Mouse (Mus musculus): ENCODE results near the gene Mafk. TPM values are rescaled to one million over a fixed set of nuclear protein-coding genes. Genes with fewer than 3 reads are reported as not detected.
A peak's percentile ranks its signal among the peaks of the same experiment; 100 is the strongest.

Gene Mafk
- polyA plus RNA-seq, 1 experiment from 2014 or later: 22.3 TPM

DNA sequence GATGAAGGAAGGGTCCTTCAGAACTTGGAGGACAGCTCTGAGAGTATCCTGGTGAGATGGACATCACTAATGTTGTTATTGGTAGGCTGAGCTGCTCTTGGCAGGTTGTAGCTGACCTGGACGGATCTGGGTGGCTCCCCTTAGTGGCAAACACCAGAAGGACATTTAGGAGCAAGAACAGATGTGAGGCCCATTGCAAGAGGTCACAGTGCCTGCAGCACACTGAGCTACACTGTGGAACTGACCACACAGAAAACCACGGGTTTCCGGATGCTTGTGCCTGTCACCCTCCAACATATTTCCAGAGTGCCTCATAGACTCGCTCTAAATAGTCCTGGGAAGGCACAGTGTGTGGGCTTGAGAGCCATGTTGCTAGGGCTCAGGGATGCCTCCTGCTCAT lies 1.8 kb upstream of the Mafk start:
- Histone ChIP-seq H3K79me2 (ENCODE audit: inconsistent target) (peaks cover 28% of the 10 kb centered on the region), H3K4me3 (ENCODE audit: inconsistent target) (no peak overlapping the region), H3K27ac (peak overlapping the region; percentile 31), H3K36me3 (ENCODE audit: inconsistent target) (no peaks in the 10 kb centered on the region)
- 8% methylated on average over 4 of the region's 4 CpGs for WGBS (ENCODE audit: missing documents)

GRCm38 (mm10) chr5:139792159-139792775 lies 954 bp downstream of the Mafk start:
- Histone ChIP-seq H3K27ac (peak overlapping the region; percentile 72), H3K79me2 (ENCODE audit: inconsistent target) (peaks cover 56% of the 10 kb centered on the region), H3K36me3 (ENCODE audit: inconsistent target) (peaks cover 6% of the 10 kb centered on the region; the same call in 1 of the 2 replicates), H3K4me3 (ENCODE audit: inconsistent target) (peak overlapping the region; percentile 83)
- 2% methylated on average over 11 of the region's 11 CpGs for WGBS (ENCODE audit: missing documents)

GRCm38 (mm10) chr5:139792966-139793337 lies 1.6 kb downstream of the Mafk start:
- Histone ChIP-seq H3K4me3 (ENCODE audit: inconsistent target) (peak overlapping the region; percentile 83), H3K27ac (peak overlapping the region; percentile 72), H3K36me3 (ENCODE audit: inconsistent target) (peaks cover 12% of the 10 kb centered on the region; the same call in 1 of the 2 replicates), H3K79me2 (ENCODE audit: inconsistent target) (peaks cover 63% of the 10 kb centered on the region)
- WGBS (ENCODE audit: missing documents): 6% methylated on average over 3 of the region's 3 CpGs

DNA sequence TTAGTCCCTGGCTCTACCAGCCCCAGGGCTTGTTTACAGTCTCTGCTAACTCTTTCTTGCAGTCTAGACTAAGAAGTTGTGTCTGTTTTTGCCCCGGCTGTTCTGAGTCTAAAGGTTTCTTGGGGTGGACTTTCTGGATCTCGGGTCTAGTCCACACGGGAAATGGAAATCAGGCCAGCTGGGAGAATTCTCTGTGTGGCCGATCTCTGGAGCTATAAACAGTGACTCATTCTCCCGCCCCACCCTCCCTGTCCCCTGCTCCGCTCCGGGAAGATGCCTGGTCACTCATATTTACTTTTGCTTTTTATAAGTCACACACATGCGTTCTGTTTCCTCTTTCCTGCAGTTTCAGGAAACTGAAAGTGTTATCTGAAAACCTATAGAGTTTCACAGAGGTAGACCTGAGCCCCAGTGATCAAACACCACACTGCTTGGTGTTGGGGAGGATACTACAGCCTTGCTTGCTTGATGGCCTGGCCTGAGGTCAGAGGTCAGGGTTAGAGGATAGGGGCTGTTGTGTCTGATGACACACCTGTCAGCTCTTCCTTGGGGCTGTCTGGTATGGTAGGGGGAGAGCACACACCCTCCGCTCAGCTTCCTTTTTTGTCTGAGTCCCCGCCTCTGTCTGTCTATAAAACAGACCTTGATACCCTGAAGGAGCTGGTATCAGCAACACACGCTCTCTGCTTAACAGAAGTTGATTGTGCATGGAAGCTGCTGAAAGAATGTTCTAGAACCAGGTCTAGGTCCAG lies 2.2 kb downstream of the Mafk start:
- H3K4me3 ChIP-seq (ENCODE audit: inconsistent target): peak overlapping the region; percentile 83
- peak overlapping the region; percentile 72 for H3K27ac ChIP-seq
- H3K36me3 ChIP-seq (ENCODE audit: inconsistent target): peaks cover 15% of the 10 kb centered on the region; the same call in 1 of the 2 replicates
- WGBS (ENCODE audit: missing documents): 7% methylated on average over 11 of the region's 11 CpGs
- H3K79me2 ChIP-seq (ENCODE audit: inconsistent target): peaks cover 69% of the 10 kb centered on the region

DNA sequence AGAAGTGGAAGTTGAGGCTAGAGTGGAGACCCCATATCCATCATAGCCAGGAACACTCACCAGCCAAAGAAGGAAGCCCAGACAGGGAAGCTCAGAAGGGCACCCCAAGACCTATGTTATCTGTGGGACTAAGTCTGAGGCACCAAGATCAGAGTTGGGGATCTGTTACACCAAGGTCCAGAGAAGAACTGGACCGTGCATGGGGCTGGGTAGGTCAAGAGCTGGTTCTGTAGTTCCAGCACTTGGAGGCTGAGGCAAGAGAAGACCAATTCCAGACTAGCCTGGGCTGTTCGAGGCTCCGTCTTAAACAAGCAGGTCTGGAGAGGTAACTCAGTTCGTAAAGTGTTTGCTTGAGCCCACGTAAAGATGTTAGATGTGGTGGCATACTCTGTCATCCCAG lies 2.8 kb downstream of the Mafk start:
- 77% methylated on average over 5 of the region's 5 CpGs for WGBS (ENCODE audit: missing documents)
- Histone ChIP-seq H3K4me3 (ENCODE audit: inconsistent target) (peak overlapping the region; percentile 83; the same call in 1 of the 2 replicates), H3K36me3 (ENCODE audit: inconsistent target) (peaks cover 15% of the 10 kb centered on the region; the same call in 1 of the 2 replicates), H3K79me2 (ENCODE audit: inconsistent target) (peaks cover 75% of the 10 kb centered on the region), H3K27ac (peak overlapping the region; percentile 72)

DNA sequence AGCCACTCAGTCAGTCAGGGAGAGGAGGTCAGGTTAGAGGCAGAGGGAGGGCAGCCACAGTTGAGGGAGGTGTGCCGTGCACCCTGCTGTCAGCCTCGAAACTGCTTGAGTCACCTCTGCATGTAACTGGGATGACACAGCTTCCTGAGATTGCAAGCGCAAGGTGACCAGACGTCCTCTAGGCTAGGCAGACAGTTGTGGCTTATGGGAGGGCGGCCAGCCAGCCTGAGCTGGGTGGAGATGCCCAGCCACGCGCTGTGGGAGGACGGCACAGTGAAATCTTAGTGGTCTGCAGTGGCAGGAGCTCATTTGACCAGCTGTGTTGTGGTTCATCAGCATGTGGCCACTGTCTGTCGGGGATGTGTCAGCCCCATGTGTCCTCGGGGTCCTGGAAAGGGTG lies 3.6 kb downstream of the Mafk start:
- WGBS (ENCODE audit: missing documents): 4% methylated on average over 10 of the region's 10 CpGs
- Histone ChIP-seq H3K27ac (no peak overlapping the region), H3K4me3 (ENCODE audit: inconsistent target) (no peak overlapping the region), H3K79me2 (ENCODE audit: inconsistent target) (peaks cover 82% of the 10 kb centered on the region), H3K36me3 (ENCODE audit: inconsistent target) (peaks cover 20% of the 10 kb centered on the region)

DNA sequence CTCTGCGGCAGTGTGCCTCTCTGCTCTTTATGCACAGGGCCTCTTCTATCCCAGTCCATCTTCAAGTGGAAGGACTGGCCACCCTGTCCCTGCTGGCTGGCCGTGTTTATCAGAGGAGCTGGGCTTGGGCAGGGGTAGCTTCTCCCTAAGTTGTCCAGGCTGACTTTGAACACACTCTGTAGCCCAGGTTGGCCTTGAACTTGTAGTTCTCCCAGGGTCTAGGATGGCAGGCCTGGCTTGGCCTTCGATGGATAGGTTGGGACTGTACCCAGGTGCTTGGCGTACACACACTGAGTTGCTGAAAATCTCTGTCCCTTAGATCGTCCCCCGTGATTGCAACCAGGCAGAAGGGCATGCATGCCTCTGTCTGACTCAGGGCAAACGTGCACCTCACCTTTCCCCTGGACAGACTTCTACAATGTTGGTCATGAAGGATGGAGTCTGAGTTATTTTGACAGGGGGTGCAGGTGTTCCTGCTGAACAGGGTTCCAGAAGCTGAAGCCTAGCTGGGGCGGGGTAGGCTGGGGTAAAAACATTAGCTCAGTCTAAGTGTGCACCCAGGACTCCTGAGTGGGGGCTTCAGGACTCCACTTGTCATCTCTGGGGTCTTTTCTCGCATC lies 4.8 kb downstream of the Mafk start:
- Histone ChIP-seq H3K36me3 (ENCODE audit: inconsistent target) (peaks cover 32% of the 10 kb centered on the region), H3K4me3 (ENCODE audit: inconsistent target) (no peak overlapping the region), H3K27ac (no peak overlapping the region), H3K79me2 (ENCODE audit: inconsistent target) (peaks cover 86% of the 10 kb centered on the region)
- 85% methylated on average over 9 of the region's 9 CpGs for WGBS (ENCODE audit: missing documents)

DNA sequence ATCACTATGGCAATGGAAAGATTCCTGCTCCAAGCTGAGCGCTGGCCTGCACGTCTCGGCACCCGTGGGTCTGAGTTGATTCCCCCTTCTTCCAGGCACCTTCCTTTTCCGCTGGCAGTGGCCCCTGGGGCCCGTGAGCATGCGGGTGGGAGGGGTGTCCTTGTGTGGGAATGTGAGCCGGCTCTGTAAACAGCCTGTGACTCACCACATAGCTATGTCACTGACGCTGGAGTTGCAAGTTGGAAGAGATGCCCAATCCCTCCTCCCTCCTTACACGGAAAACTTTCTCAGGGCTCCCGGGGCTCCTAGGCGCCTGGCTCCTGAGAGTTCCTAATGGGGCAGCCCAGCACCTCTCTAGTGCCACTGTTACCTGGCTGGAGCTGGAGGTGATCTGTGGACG lies 5.6 kb downstream of the Mafk start:
- Histone ChIP-seq H3K27ac (no peak overlapping the region), H3K79me2 (ENCODE audit: inconsistent target) (peaks cover 84% of the 10 kb centered on the region), H3K36me3 (ENCODE audit: inconsistent target) (peaks cover 36% of the 10 kb centered on the region), H3K4me3 (ENCODE audit: inconsistent target) (no peak overlapping the region)
- WGBS (ENCODE audit: missing documents): 55% methylated on average over 13 of the region's 13 CpGs

GRCm38 (mm10) chr5:139797473-139798167 lies 6.3 kb downstream of the Mafk start:
- WGBS (ENCODE audit: missing documents): 89% methylated on average over 11 of the region's 11 CpGs
- Histone ChIP-seq H3K36me3 (ENCODE audit: inconsistent target) (peaks cover 36% of the 10 kb centered on the region), H3K27ac (no peak overlapping the region), H3K4me3 (ENCODE audit: inconsistent target) (no peak overlapping the region), H3K79me2 (ENCODE audit: inconsistent target) (peaks cover 77% of the 10 kb centered on the region)

DNA sequence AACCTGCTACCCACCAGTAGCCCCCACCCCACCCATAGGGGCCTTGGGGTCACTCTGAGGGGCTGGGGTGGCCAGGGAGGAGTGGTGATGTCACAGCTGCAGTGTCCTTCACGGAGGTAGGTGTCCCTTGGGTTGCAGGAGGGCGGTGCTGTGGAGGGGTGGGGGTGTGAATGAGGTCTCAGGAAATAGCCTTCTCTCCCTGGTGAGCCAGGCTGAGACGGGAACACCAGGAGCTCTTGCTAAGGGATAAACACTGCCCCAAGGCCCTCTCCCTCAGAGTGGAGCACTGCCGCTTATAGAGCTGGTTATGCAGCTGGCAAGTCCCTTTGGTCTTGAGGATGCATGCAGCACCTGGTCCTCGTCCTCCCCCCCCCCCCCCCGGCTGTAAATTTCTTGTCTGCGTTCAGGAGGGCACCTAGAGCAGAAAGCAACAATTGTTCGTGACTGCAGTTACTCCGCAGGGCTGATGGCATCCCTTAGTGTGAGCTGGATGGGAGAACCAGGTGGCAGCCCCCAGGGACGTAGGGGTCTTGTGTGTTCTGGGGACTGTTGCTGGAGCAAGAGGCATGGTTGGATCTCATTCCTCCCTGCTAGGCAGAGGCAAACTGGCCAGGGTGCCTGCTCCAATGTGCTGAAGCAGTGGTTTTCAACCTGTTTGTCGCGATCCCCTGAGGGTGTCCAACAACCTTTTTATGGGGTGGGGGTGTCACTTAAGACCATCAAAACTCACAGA lies 7.0 kb downstream of the Mafk start:
- H3K27ac ChIP-seq: no peak overlapping the region
- peaks cover 69% of the 10 kb centered on the region for H3K79me2 ChIP-seq (ENCODE audit: inconsistent target)
- peaks cover 36% of the 10 kb centered on the region for H3K36me3 ChIP-seq (ENCODE audit: inconsistent target)
- 93% methylated on average over 11 of the region's 12 CpGs for WGBS (ENCODE audit: missing documents)
- no peak overlapping the region for H3K4me3 ChIP-seq (ENCODE audit: inconsistent target)

GRCm38 (mm10) chr5:139799041-139799440 lies 7.7 kb downstream of the Mafk start:
- no peak overlapping the region for H3K27ac ChIP-seq
- H3K4me3 ChIP-seq (ENCODE audit: inconsistent target): no peak overlapping the region
- peaks cover 62% of the 10 kb centered on the region for H3K79me2 ChIP-seq (ENCODE audit: inconsistent target)
- WGBS (ENCODE audit: missing documents): 97% methylated on average over 6 of the region's 9 CpGs
- H3K36me3 ChIP-seq (ENCODE audit: inconsistent target): peaks cover 36% of the 10 kb centered on the region

DNA sequence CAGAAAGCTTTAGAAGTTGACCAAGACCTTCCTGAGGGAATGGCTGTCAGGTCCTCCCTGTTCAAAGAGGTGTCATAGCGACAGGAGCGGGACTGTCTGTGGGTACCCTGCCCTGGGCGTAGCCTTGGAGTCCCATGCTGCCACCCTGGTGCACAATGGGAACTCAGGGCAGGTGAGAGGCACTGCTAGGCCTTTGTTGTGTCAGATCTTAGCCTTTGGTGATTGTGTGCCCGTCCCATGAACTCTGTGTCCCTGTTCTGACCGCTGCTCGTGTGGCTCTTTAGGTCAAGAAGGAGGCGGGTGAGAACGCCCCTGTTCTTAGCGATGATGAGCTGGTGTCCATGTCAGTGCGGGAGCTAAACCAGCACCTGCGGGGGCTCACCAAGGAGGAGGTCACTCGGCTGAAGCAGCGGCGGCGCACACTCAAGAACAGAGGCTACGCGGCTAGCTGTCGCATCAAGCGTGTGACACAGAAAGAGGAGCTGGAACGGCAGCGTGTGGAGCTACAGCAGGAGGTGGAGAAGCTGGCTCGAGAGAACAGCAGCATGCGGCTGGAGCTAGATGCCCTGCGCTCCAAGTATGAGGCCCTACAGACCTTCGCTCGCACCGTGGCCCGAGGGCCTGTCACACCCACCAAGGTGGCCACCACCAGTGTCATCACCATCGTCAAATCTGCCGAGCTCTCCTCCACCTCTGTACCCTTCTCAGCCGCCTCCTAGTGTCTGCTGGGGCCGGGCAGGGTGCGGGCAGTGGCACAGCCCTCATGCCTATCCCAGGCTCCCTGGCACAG lies 8.7 kb downstream of the Mafk start:
- 97% methylated on average over 31 of the region's 33 CpGs for WGBS (ENCODE audit: missing documents)
- Histone ChIP-seq H3K27ac (no peak overlapping the region), H3K4me3 (ENCODE audit: inconsistent target) (no peak overlapping the region), H3K36me3 (ENCODE audit: inconsistent target) (peaks cover 36% of the 10 kb centered on the region), H3K79me2 (ENCODE audit: inconsistent target) (peaks cover 53% of the 10 kb centered on the region)

GRCm38 (mm10) chr5:139801231-139801630 lies 9.9 kb downstream of the Mafk start:
- H3K4me3 ChIP-seq (ENCODE audit: inconsistent target): no peak overlapping the region
- no peak overlapping the region for H3K27ac ChIP-seq
- peaks cover 41% of the 10 kb centered on the region for H3K79me2 ChIP-seq (ENCODE audit: inconsistent target)
- WGBS (ENCODE audit: missing documents): 97% methylated on average over 8 of the region's 8 CpGs
- H3K36me3 ChIP-seq (ENCODE audit: inconsistent target): peaks cover 36% of the 10 kb centered on the region

All from macrophage (primary cell).